Mouse (Mus musculus): ENCODE measurements around the gene Ang4. TPM values are rescaled to one million over a fixed set of nuclear protein-coding genes. Genes with fewer than 3 reads are reported as not detected.
"Not testable (repeated sequence)": the region's sequence is repeated elsewhere in the genome, so short reads cannot be mapped to it uniquely, and the experiment has no call there.

Ang4 gene
- not detected for total RNA-seq (2022)

DNA sequence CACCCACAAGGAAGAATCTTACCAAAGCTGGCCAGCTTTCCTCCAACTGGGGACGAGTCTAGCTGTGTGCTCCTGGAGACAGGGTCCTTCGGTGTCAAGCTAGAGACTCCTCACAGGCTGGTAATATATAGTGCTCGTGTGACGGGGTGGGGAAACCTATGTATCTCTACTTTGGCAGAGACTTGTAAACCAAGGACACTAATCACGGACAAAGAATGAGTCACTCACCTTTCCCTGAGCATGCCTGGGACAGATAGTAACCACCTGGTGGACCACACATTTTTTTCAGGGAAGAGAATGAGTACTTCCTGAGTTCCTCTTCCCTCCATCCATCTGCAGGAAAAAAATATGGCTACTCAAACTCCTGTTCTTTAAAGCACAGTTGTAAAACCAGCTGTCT, at the start of gene Ang4:
TSS of gene Ang4 (minus strand) at position 101 of the 400 bp plus-strand sequence.
- DNase-seq (ENCODE audit: low spot score in 2 of 2) = no peak

DNA sequence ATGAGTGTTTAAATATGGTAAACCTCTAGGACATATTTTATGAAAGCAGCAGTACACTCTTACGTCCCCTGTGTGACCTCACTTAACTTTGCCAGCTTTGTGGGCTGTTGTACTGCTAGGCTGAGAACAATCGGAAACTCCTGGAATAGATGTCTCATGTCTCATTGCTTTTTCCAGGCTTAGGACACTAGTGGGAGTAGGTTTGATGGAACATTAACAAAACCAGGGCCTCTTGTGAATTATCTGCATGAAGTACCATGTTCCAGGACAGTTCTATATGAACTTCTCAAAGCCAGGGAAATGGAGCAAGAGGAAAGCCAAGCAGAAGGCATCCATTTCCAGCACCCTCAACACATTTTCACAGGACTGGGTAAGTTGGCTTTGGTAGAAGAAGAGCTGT, 26.4 kb upstream of the Ang4 start, which contains the start of gene AY358078:
TSS of gene AY358078 (plus strand) at position 301 of the 400 bp plus-strand sequence.
- no peak for DNase-seq (ENCODE audit: low spot score in 2 of 2)

DNA sequence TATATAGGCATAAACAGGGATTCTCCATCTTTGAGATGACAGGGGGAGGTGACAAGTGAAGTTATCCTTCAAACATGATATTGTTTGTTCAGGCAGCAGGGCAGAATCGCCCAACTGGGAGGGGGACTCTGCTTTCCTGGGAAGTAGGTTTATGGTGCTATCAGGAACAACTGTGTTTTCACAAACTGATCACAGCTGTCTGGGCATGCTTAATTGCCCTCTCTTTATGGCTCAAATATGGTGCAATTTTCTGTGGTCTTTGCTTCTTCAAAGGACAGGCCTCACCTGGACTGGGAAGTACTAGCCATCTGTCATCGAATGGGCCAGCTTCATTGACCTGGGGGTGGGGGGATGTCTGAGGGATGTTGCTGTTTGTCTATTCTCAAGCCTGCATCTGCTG, 20.7 kb upstream of the Ang4 start:
- DNase-seq (ENCODE audit: low spot score in 2 of 2) = no peak

DNA sequence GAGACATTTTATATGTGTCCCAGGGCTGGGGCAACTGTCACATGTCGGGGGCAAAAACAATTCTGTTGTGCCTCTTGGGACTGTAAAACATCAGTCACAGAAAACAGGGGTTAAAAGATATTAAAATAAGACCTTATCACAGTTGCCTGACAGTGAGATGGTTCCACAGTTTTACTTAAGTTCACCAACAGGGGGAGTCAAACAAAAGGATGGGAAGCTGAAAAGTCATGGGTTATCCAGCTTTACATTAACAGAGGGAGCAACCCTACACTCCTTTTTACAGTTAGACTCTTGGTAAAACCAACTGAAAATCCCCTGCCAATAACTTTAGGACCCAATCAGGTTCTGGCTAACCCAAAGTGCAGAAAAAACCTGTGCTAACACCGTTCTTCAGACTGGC, 15.8 kb upstream of the Ang4 start:
- no peak for DNase-seq (ENCODE audit: low spot score in 2 of 2)

DNA sequence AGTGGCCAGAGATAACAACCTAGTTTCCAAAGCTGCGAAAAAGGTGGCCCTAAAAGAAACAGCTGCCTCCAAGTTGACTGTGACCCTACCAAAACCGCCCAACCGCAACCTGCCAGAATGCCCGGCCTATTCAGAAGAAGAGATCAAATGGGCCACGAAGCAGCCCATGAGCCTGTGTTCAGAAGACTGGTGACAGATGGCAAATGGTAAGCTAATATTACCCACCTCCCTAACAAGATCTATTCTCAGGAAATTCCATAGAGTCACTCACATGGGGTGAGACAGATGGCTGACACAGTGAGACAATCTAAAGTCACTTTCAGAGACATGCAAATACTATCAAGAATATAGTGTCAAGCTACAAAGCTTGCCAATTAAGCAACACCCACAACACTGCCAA, 13.7 kb upstream of the Ang4 start:
- DNase-seq (ENCODE audit: low spot score in 2 of 2) = no peak

DNA sequence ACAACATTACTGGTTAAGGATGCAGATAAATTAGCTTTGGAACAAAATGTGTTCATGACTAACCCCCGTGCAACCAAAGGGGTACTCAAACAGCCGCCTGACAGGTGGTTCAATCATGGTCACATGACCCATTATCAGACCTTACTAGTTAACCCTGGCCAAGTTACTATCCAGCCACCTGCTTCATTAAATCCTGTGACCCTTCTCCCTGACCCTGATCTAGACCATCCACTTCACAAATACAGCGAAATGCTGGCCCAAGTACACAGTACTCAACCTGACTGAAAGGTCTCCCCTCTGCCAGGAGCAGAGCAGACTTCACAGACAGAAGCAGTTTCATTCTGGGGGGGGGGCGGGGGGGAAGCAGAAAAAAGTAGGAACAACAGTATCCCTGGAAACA, 12.9 kb upstream of the Ang4 start:
- DNase-seq (ENCODE audit: low spot score in 2 of 2) = no peak

DNA sequence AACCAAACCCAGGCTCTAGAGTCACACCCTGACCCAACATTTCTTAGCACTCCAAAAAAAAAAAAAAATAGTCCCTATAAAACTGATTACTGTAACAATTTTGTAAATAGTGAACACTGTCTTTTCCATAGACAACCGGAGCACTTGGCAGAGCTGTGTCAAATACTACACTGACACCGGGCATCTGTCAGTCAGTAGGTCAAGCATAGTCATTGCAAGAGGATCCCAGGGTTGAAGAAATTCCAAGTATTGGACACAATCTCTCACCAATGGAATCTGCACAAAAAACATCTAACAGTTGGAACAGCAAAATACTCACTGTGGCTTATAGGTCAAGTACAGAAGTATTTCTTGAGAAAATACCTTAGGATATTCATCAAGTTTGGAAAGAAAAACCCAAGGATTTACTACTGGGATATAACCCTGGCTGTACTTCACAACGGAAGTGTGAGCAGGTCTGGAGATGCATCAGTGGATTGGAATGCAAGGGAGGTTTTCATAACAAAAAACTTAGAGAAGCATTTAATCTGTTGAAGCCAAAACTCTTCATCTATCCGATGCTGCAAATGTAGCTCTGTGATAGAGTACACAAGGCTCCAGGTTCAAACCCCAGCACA, 5.6 kb upstream of the Ang4 start:
- no peak for DNase-seq (ENCODE audit: low spot score in 2 of 2)

DNA sequence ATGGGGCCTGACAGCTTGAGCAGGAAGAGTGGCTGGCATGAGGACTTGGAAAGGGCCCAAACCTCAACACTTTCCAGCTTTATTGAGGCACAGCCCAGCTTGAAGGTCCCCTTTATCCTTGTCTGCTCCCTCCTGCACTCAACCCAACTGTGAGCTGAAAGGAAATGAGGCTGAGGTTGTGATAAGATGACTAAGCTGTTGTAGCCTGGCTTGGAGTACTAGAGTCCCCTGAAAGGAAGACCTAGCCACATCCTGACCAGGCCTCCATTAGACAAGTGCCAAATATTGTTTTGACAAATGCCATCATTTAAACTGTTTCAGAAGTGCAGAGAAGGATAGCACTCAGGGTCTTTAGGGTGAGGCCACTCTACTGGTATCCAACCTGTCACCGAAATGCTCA, 4.4 kb upstream of the Ang4 start:
- no peak for DNase-seq (ENCODE audit: low spot score in 2 of 2)

DNA sequence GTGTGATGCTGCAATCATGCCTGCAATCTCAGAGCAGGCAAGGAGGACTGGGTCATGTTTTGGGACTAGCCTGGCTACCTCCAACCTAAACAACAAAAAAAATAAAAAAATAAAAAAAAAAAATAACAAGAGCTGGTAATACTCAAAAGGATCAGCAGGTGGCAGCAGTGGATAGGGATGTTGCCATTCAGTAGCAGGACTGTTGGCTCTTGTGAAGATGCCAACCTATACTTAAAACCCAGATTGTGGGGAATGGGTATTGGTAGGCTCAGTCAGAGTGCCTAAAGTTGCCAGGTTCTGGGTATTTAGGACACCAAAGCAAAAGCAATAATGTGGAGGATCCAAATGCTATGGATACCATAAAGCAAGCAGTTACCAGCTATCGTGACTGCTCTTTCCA, 2.0 kb downstream of the Ang4 start:
- not testable (repeated sequence) for DNase-seq (ENCODE audit: low spot score in 2 of 2)

DNA sequence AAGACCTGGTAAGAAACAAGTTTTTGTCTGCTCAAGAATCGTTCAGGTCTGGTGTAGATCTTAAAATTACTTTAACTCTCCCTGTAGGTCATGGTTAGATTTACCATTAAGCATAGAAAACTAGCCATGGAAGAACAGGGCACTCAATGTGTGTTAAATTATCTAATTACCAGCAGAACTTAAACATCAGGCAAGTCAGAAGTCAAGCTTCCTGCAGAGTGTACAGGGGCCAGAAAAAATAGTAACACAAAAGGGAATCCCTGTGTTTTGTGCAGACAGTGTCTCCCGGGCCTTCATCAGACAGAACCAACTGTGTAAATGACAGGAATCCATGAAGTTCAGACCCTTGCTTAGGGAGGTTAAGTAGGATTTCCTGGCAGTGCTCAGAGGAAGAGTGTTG, 17.4 kb downstream of the Ang4 start:
- no peak for DNase-seq (ENCODE audit: low spot score in 2 of 2)

DNA sequence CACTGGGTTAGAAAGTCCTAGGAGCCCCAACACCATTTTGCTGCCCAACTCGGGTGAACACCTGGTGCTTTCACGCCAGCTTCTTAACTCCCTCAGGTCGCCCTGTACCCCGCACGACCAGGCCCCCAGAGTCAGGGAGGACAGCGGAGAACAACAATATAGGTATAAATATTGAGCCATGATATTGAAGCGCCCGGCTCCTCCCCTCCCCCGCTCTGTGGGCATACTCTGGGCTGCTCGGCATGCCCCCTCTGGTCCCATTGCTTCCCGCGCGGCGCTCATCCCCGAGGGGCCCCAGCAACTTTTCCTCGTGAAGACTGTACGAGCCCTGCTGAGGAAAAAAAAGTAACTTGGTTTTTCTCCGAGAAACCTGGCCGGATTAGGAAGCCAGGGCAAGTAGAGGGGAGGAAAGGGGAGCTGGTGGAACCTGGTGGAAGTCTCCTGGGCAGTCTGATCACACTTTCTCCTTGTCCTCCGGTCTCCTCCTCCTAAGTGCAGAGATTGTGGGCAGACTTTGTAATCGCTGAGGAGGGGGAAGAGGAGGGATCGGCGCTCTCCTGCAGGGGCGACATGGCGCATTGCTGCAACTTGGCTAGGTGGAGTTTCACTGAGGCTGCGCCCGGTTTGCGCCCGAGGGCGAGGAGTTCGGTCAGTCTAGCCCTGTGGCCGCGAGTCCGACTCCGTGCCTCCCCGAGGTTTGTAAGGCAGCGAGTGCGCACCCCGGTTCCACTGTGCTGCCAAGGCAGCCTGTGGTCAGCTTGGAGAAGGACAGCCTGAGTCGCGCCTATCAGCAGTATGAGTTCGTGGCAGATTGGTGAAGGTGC, 32.8 kb downstream of the Ang4 start:
- DNase-seq (ENCODE audit: low spot score in 2 of 2) = no peak

DNA sequence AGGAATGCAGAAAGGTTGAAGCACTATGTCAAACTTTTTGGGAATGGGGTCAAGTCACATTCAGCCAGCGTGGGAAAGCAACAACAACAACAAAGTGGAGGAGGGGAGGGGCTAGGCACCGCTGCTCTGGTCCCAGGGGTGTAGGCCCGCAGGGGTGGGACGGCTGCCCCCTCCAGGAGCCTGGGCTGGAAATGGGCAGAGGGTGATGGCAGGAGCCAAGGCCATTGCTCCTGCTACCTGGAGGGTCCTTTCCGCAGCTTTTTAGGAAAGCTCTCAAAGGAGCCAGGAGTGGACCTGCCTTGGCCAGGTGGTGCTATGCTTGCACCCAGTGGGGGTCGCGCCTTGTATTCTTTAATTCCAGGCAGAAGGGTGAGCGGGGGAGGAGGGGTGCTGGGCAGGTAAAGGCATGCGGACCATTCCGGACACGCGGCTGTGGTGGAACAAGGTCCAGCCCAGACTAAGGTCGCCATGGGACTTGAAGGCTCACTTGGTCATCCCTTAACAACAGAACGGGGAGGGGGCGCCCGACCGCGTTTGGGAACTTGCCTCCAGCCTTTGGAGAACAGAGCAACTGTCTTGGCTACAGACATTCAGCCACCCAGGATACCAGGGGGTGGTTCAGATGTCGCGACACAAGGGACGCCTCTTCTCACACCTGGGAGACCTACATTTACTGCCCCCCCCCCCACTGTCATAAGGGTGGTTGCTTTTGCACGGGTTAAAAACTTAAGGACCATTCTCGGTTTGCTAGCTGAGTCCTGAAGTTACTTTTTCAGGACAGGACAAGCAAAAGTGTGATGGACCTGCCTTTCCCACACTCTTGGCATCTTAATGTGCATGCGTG, 34.0 kb downstream of the Ang4 start:
- DNase-seq (ENCODE audit: low spot score in 2 of 2) = no peak

DNA sequence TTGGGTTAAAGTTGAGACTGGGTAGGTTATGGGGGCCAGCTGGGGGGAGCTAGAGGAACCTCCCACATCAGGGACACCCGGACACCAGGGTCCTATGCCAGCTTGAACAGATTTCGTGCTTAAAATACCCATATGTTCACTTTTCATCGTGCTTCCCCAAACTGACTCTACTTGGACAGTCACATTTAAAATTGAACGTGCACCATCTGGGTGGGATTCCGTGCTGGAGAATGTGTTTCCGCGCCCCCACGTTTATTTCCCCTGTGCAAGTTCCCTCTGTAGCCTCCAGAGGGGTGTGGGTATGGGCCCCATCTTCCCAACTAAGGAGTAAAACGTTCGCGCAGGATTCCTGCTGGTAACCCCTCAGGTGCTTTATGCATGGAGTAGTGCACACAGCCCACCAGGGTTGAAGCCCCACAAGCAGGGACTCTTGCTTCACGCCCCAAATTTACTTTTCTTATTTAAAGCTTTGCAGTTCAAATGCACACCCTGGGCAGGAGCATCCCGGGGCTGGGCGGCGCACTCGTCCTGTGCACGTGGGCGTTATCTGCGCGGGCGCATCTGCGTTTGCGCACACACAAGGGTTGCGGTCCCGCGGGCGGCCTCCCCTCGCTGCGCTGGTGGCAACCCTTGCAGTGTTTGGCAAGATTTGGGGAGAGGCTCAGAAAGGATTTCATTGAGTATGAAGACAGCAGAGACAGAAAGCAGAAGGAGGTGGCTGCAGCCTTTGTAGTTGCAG, 34.8 kb downstream of the Ang4 start:
- DNase-seq (ENCODE audit: low spot score in 2 of 2) = peak; percentile 36 to 39

DNA sequence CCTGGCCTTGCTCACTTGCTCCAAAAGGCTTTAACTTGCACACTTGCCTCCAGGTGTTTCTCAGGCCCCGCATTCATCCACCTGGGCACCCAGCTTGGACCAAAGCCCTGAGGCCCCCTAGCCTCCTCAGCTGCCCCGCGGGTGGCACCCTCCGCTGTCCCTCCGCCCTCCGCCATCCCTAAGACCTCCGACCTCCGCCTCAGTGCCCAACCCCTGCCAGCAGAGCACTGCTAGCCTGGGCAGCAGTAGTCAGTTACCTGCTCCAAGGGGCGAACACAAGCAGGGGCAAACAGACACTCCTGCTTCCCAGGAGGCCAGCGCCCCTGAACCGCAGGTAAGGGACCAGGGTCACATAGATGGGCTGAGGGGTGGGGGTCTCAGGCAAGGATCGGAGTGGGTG, 35.4 kb downstream of the Ang4 start:
- no peak for DNase-seq (ENCODE audit: low spot score in 2 of 2)

DNA sequence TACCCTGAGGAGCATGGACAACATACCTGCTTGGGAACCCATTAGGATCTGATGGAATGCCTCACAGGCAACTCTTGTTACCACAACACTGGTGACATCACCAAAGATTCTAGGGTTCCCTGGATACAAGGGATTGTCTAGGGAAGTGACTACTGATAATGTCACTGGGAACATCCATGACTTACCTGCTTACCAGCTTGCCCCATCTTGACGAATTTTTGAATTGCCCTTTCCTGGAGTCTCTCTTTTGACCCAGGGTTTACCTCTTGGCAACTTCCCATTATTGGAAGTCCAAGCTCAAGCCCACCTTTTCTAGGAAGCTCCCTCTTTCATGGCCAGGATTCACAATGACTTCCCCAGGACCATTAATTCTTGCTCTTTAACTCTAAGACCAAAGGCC, 56.3 kb downstream of the Ang4 start, which contains the start of gene Gm5800:
TSS of gene Gm5800 (minus strand) at position 101 of the 400 bp plus-strand sequence.
- no peak for DNase-seq (ENCODE audit: low spot score in 2 of 2)

Other genes starting within 250 kb of the Ang4 start
- not detected for gene Gm5622, start 220.8 kb downstream of the Ang4 start, total RNA-seq (2022)
- gene Gm17175, start 199.5 kb downstream of the Ang4 start, total RNA-seq (2022) = not detected
- not detected for gene Gm17174, start 181.5 kb downstream of the Ang4 start, total RNA-seq (2022)
- not detected for gene Gm17078, start 162.3 kb downstream of the Ang4 start, total RNA-seq (2022)
- not detected for gene Gm4181, start 137.9 kb downstream of the Ang4 start, total RNA-seq (2022)
- gene Gm17079, start 78.1 kb downstream of the Ang4 start, total RNA-seq (2022) = not detected
- not detected for gene Gm5800, start 56.4 kb downstream of the Ang4 start, total RNA-seq (2022)
- gene AY358078, start 26.5 kb upstream of the Ang4 start, total RNA-seq (2022) = not detected
- gene Ear6, start 80.1 kb upstream of the Ang4 start, total RNA-seq (2022) = not detected
- gene Mettl17, start 111.3 kb upstream of the Ang4 start, total RNA-seq (2022) = 10 to 100 TPM; 29.8 to 51.3 (median 38.8) TPM
- 10 to 100 TPM in 2 of 4 experiments, 1 to 10 TPM in 2; 4.8 to 13.0 (median 8.7) TPM for gene Slc39a2, start 119.3 kb upstream of the Ang4 start, total RNA-seq (2022)
- 100 to 1,000 TPM; 843 to 941 (median 912) TPM for gene Ndrg2, start 140.6 kb upstream of the Ang4 start, total RNA-seq (2022)
- gene Tppp2, start 144.8 kb upstream of the Ang4 start, total RNA-seq (2022) = not detected
- not detected for gene Rnase13, start 149.2 kb upstream of the Ang4 start, total RNA-seq (2022)
- gene Arhgef40, start 211.1 kb upstream of the Ang4 start, total RNA-seq (2022) = 10 to 100 TPM; 30.3 to 40.9 (median 34.5) TPM
- 1 to 10 TPM in 2 of 4 experiments, under 1 TPM in 2; 0.74 to 1.7 (median 0.91) TPM for gene Tmem253, start 242.1 kb upstream of the Ang4 start, total RNA-seq (2022)
- 10 to 100 TPM; 45.7 to 46.6 (median 45.8) TPM for gene Zfp219, start 247.1 kb upstream of the Ang4 start, total RNA-seq (2022)

Data from layer of hippocampus, adult 8-10 months (tissue).